Mouse (Mus musculus) gastrocnemius, postnatal 10 days (tissue): ENCODE results near the gene Rrnad1. TPM values are rescaled to one million over a fixed set of nuclear protein-coding genes. Genes with fewer than 3 reads are reported as not detected.

ENCODE experiments used
- DNase-seq: peaks from one replicate; pipeline ENCODE4 v3.0.0; 2021; ENCODE audit warnings: mixed read lengths
- total RNA-seq, 2 experiments: library from RNA; stranded (reverse); gene quantifications; 2 replicates each; pipeline ENCODE4 v1.2.3; 2021

Gene Rrnad1
- total RNA-seq, 2 experiments from 2014 or later: 4.8 to 7.0 TPM

DNA sequence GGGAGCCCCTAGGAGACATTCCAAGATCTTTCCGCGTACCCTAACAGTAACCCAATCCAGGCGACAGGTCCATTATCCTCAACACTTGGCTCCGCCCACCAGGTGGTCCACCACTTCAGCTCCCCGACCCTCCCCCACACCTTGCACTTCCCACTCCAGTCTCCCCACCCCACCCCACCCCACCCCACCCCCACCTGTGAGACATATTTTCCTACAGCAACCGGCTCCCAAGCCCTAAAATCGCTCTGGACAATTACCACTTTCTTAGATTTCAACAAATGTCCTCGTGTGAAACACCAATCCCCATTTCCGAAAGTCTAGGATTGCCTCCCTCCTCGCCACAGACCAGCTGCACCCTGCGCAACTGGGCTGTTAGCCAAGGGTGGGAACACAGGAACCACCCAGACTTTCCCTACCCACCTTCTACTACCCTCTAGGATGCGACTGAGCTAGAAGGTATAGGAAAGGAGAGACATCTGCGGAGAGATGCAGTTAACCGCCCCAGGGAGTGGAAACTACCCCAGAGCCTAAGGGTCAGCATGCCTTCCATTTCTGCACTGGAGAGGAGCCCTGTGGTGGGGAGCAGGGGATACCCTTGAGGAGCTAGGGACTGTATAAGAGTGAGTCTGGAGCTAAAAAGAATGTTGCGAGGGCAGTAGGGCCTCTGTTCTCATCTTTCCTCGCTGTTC lies 18.9 kb upstream of the Rrnad1 start:
- no peak for DNase-seq

GRCm38 (mm10) chr3:87948378-87949265 lies 18.1 kb upstream of the Rrnad1 start, which contains the start of gene Crabp2:
TSS of gene Crabp2 (plus strand) at chr3:87948666.
- peak; percentile 10 for DNase-seq

DNA sequence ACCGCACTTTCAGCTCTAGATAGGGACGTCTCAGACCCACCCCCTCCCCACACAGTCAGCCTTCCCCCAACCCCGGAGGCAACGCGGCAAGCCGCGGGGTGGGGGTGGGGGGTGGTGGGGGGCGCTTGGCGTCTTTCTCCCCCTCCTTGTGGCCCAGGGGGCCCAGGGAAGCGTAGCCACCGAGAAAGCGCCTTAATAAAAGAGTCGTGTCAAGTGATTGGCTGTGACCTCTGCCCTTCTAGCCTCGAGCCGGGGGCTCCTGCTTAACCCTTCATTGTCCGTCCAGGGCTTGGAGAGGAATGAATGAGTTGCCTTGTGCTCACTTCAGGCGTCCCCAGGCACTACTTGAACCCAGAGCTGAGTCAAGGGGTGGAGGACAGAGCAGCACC lies 17.3 kb upstream of the Rrnad1 start:
- DNase-seq: no peak

GRCm38 (mm10) chr3:87947056-87947810 lies 16.7 kb upstream of the Rrnad1 start:
- DNase-seq: peak; percentile 11

DNA sequence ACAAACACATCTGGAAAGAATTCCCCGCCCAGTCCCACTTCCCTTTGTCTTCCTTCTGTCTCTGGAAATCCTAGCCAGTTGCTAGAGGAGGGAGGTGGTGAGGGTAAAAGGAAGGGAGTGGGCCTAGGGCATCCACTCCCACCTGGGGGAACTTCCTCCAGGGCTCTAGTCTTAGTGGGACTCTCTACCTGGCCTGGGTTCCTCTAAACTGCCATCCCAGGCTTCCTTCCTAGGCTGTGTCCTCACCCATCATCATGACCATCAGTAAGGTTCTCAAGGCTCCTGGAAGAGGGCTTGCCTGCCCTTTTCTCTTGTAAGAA lies 16.0 kb upstream of the Rrnad1 start:
- DNase-seq: no peak

GRCm38 (mm10) chr3:87945781-87946540 lies 15.4 kb upstream of the Rrnad1 start:
- no peak for DNase-seq

DNA sequence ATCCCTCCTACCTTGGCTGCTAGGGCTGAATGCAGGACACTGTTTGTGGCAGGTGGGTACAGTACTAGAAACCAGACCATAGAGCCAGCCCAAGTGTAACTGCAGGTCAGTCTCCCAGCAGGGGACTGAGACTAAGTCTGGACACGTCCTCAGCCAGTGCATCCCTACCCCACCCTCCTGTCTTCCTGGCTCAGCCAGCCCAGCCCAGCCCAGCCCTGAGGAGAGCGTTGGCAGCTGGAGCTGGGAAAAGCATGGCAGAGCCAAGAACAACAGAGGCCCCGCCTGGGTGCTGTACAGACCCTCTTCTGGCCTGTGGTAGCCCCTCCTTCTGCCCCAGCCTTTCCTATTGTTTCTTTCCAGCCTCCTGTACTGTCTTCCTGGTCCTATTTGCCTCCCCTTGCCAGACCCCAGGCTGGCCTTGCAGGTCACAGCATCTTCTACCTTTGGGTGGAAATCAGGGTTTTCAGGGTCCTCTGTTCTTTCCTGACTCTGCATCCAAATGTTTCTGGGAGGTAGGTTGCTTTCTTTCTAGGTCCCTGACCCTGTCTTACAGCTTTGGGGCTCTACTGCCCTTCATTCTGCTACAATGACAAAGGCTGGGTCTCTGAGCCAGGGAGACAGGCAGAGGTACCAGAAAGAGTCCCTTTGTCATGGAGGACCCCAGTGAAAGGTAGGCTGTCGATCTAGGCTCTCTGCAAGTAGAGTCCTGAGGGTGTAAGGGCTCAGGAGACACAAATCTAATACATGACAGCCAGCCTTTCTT lies 14.5 kb upstream of the Rrnad1 start:
- no peak for DNase-seq

- no peak for DNase-seq
Observed at GRCm38 (mm10) chr3:87943586-87943985, 13.1 kb upstream of the Rrnad1 start.

DNA sequence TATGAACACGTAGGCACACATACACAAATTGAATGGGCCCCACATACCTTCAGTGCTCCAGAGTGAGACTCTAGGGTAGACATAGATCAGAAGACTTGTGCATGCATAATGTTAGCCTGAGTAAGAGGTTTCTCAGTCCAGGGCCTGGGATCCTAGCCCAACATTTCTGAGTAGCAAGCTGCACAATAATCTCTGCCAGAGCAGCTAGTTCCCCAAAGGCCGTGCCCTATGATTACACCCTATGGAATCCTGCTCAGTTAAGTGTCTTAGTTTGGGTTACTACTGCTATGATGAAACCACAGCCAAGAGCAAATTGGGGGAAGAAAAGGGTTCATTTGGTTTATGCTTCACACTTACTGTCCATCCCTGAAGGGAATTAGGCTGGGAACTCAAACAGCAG lies 12.0 kb upstream of the Rrnad1 start:
- DNase-seq: no peak

- DNase-seq: no peak
Observed at GRCm38 (mm10) chr3:87940611-87941010, 10.1 kb upstream of the Rrnad1 start.

GRCm38 (mm10) chr3:87935776-87936175 lies 5.3 kb upstream of the Rrnad1 start:
- peak; percentile 95 for DNase-seq

- no peak for DNase-seq
Observed at GRCm38 (mm10) chr3:87935201-87935600, 4.7 kb upstream of the Rrnad1 start.

GRCm38 (mm10) chr3:87934501-87934900 lies 4.0 kb upstream of the Rrnad1 start:
- no peak for DNase-seq

DNA sequence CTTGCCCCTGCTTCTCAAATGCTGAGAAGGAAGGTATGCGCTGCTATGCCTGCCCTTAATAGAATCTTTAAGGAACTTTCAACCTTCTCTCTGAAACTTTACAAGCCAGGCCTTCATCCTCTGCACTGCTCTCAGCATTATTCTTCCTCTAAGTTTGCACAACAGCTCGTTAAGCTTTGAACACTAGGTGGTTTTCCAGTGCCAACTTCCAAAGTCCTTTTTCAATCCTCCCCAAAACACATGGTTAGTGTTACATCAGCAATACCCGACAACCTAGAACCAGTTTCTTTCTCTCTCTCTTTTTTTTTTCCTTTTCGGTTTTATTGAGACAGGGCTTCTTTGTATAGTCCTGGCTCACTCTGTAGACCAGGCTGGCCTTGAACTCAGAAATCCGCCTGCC lies 3.5 kb upstream of the Rrnad1 start:
- DNase-seq: no peak

GRCm38 (mm10) chr3:87929341-87930077 lies 1.0 kb downstream of the Rrnad1 start:
- DNase-seq: no peak

DNA sequence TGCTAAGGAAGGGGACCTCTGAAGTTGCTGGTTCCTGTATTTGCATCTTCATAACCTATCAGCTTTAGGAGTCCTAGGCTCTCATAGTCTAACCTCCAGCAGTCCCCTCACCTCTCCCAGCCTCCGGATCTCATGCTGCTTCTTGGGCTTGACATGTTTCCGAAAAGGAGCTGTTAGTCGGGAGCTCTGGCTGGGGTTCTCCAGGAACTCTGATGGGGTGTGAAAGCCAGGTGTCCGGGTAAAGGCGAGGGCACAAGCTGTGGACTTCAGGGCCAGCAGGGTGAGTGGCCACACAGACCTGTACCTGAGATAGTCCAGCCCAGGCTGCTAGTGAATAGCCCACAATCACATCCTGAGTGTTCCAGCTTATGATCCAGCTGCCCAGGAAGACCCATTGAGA lies 3.1 kb downstream of the Rrnad1 start:
- no peak for DNase-seq

- no peak for DNase-seq
Observed at GRCm38 (mm10) chr3:87924996-87925395, 5.5 kb downstream of the Rrnad1 start.

DNA sequence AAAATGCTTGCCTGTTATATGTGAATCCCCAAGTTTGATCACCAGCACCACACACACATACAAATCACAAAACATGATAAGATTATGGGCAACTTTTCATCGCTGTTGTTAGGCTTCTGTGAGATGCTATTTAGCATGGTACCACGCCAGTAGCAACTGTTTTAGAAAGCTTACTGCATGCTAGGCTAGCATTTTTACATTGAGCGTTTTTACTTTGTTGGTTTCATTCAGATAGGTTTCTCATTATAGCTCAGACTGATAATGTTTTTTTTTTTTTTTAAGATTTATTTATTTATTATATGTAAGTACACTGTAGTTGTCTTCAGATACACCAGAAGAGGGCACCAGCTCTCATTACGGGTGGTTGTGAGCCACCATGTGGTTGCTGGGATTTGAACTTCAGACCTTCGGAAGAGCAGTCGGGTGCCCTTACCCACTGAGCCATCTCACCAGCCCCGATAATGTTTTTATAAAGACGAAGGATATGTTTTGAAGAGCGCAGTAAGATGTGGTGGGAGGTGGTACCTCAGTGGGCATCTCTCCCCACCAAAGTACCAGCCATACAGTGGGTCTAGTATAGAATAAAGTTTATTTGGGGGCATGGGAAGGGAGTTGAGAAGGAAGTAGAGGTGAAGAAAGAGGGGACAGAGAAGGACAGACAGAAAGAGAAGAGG lies 10.1 kb downstream of the Rrnad1 start:
- no peak for DNase-seq

DNA sequence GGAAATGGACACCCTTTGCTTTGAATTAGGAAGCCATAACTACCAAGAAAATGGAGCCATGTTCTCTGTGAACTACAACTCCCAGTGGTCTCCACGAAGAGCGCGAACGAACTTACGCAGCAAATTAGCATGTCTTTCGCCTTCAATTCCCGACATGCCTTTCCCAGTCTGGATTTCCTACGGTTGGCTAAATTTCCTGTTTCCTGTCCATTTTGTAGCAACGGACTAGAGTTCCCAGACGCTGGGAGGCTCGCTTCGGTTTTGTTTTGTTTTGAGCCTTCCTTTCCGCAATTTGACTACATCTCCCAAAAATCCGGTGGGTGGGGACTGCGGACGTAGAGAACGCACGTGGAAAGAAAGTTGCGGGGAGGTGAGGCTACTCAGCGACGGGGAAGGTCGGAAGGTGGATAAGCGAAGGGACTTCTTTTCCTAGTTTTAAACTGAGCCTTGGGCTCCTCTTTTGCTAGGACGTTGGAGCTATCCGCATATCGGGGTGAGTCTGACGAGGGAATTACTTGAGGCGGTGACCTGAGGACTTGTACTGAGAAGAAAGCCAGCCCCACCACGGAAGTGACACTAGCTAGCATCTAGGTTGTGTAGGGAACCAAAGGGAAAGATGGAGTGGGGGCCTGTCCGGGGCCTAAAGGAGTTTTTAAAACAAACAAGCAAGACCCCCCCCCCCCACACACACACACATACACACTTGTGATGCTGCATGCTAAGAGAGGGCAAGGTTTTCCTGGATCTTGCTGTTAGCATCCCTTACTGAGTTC lies 11.0 kb downstream of the Rrnad1 start, which contains the start of gene Mrpl24:
Gene Mrpl24, plus strand, starts transcription at position 171 of the 773 bp plus-strand sequence.
- DNase-seq: peak; percentile 57
